Mouse (Mus musculus) gastrocnemius, postnatal 25 days (tissue): Measurements from ENCODE around the gene Ppef1. TPM values are rescaled to one million over a fixed set of nuclear protein-coding genes. Genes with fewer than 3 reads are reported as not detected.
"Not testable (repeated sequence)": the region's sequence is repeated elsewhere in the genome, so short reads cannot be mapped to it uniquely, and the experiment has no call there.

Experiments
- DNase-seq: peaks from one replicate; pipeline ENCODE4 v3.0.0; 2022
- long read RNA-seq, 2 experiments: library from polyadenylated mRNA; stranded (forward); transcript quantifications; one replicate each; pipeline ENCODE4 v2.0.0; 2021
- total RNA-seq, 2 experiments: library from RNA; stranded (reverse); gene quantifications; 1 replicate in 1 of 2; 2 replicates in 1 of 2; pipeline ENCODE4 v1.2.3; 2021

Gene Ppef1
- not detected for total RNA-seq
- long read RNA-seq, experiment 1 = 0 reads
- long read RNA-seq, experiment 2, partial matches to known transcripts = 0 of 1 reads
- long read RNA-seq, experiment 2, other reads (novel, unspliced or antisense) = 1 of 1 reads

DNA sequence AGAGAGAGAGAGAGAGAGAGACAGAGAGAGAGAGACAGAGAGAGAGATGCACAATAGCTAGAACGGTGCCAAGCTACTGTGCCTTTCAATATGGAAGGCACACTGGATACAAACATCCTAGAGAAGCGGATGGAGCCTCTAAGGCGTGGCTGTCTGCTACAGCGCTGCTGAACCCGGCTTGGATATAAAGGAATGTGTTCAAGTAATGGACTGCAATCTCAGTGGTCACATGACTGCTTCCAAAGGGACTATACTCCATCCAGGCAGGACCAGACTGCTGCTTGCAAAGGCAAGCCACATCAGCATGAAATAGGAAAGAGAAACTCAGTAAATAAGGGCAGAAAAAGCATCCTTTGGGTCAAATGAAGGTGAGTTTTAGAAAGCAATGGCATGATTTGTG is at the start of gene Ppef1:
TSS of gene Ppef1 (minus strand) at position 116 of the 400 bp plus-strand sequence.
- DNase-seq = no peak

DNA sequence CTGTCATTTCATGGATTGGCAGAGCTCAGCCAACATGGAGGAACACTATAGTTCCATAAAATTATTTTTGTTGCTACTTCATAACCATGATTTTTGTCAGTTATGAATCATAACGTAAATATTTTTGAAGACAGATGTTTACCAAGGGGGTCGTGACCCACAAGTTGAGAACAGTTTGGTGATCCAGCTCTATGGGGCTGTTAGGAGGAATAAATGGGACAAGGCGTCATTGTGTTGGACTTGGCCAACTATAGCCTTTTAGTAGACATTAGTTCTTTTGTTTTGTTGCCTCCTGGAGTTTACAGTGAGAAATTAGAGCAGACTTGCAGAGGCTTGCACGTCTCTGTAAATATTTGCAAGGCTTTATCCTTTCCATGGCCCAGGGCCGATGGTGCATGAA is 46.7 kb upstream of the Ppef1 start:
- DNase-seq = no peak

DNA sequence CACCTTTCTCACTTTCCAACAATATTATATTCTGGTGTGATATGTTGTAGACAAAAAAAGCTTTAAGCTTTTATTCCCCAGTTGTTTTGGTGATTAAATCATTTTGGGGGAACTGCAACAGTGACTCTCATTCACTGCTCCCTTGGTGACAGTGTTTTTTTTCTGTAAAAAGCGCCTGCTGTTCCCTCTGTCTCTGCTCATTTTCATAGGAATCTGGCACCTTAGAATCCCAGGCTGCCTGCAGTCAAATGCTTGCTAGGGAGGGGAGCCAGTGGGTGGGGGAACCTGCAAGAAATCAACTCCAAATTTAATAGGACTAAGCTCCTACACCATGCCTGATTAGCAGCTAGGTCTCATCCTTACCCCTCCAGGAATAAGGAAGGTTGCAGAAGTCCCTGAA is 37.5 kb upstream of the Ppef1 start:
- no peak for DNase-seq

DNA sequence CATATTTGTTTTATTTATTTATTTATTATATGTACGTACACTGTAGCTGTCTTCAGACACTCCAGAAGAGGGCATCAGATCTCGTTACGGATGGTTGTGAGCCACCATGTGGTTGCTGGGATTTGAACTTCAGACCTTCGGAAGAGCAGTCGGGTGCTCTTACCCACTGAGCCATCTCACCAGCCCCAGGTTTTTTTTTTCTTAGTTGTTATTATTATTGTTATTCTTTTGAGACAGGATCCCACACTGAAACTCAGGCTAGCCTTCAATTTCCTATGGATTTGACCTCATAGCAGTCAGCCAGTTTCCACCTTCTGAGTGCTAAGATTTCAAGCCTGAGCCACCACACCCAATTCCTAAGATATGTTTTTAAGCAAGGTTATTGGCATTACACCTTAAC is 34.1 kb upstream of the Ppef1 start:
- DNase-seq = not testable (repeated sequence)

- DNase-seq = no peak
Observed at GRCm38 (mm10) chrX:160767713-160768112, 32.1 kb upstream of the Ppef1 start, which contains the start of gene Rs1. TSS of gene Rs1 (plus strand) at chrX:160768013.

- no peak for DNase-seq
Observed at GRCm38 (mm10) chrX:160766233-160766616, 30.7 kb upstream of the Ppef1 start.

DNA sequence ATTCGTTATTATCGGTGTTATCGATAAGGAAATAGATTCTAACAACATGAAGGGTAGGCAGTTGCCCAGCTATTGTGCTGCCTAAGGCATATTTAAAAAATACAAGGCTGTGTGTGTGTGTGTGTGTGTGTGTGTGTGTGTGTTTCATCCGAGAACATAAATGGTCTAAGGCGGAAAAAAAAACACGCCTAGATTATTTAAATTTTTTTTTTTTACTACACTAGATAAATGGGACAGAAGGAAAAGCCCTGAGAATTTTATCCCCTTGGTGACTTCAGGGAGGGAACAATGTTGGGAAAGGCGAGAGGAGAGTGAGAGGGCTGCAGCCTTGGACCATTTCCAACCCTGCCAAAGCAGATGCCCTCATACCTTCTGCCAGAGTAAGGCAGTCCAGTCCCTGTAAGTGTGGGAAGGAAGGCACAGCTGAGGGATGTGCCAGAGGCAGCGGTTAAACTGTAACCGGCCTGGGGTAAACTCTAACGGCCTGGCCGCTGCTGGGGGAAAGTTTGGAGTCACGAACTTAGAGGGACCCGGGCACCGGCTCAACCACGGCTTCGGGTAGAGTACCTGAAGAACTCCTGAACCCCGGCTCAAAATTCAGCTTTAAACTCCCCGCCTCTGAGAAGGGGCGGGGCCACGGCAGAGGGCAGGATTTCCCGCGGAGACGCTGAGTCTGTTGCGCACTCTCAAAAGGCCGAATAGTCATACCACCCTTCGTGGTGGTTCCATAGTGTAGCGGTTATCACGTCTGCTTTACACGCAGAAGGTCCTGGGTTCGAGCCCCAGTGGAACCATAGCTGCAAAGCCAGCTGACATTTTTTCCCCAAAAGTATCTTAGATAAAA is 30.0 kb upstream of the Ppef1 start:
- peak; percentile 75 for DNase-seq

- no peak for DNase-seq
Observed at GRCm38 (mm10) chrX:160750808-160751207, 15.2 kb upstream of the Ppef1 start.

GRCm38 (mm10) chrX:160748653-160749052 is 13.1 kb upstream of the Ppef1 start:
- DNase-seq = no peak

- no peak for DNase-seq
Observed at GRCm38 (mm10) chrX:160745399-160745798, 9.8 kb upstream of the Ppef1 start.

- no peak for DNase-seq
Observed at GRCm38 (mm10) chrX:160699171-160699570, 36.4 kb downstream of the Ppef1 start.

DNA sequence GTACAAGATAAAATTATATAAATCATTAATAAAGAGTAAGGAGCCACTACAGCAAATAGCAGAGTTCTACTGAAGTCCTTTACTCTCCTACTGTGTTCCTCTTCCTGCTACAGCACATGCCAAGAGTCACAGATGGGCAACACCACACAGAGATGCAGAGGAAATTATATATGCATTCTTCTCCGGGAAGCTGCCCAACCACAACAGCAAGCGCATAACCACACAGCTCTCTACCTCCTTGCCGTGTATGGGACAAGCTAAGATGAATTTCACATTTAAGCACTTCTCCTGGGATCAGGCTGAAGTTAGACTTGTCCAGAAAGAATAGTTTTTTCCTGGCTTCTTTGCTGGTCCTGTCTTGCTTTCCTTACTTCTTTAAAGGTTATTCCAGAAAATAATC is 44.0 kb downstream of the Ppef1 start:
- DNase-seq = no peak

DNA sequence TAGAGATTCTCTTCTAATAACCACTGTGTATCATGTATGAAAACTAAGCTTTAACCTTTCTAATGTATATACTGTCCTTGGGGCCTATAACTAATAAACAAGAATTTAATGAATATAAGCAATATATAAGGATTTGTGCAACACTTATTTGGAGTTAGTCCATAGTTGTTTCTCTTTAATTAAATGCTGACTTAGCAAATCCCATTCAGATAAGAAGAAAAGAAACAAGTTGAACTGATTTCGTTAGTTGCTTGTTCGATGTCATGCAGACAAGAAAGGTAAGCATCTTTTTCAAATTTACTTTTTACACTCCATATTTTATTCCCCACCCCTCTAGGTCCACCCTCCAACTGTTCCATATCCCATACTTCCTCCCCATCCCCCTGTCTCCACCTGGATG is 45.5 kb downstream of the Ppef1 start:
- DNase-seq = no peak

DNA sequence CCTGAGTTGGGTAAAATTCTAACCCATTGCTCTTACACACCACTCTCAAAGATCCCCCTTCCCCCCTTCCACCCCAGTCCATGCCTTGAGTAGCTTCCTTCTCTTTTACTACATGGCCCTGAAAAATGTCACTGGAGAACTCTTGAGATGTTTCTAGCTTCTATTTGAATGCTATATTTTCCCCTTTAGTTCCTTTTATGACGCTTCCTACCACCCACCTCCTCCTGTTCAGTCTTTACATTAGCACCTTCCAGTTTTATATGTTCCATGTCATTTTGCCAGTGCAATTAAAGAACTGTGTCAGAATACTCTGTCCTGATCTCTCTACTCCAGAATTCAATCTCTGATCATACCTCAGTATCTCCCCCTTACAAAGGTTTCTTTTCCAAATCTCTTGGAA is 65.6 kb downstream of the Ppef1 start:
- DNase-seq = no peak

DNA sequence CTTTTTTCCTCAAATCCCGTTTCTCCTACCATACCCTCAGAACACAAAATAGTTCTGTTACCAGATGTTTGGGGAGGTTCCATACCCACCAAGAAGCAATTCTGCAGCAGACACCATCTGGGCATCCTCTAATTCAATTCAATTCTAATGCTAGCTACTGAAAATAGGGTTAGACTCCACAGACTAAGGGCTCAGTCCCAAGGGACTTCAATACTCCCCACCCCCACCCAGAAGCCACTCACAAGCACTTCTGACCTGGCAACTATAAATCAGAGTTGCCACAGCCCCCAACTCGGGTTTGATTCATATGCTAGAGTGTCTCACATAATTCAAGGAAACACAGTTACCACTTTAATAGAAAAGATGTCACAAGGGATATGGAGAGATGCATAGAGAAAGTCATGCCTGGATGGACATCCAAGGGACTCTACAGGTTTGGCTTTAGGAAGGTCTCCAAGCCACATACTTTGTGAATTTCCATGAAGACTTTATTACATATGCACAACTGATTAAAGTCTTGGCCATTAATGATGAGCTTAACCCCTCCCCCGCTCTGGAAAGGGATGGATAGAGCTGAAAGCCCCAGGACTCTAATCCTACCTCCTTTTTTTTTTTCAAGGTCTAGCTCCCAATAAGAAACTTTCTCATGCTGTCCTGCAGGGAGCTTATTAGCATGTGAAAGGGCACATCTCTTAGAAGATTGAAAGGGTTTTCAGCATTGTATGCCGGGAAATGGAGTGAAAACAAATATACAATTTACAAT is 124.5 kb downstream of the Ppef1 start:
- no peak for DNase-seq

DNA sequence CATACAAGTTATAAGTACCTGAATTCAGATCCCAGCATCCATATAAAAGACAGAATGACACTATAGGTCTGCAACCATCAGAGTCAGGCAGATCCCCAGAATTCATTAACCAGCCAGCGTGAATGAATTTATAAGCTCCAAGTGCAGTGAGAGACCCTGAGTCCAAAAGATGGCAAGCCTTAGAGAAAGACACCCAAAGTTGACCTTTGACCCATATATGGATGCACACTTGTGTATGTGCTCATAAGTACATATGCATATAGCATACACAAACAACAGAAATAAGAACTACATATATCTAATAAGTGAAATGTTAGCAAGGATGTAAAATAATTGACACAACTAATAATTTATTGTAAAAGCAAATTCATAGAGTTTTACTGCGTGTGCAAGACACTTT is 125.1 kb downstream of the Ppef1 start:
- no peak for DNase-seq

DNA sequence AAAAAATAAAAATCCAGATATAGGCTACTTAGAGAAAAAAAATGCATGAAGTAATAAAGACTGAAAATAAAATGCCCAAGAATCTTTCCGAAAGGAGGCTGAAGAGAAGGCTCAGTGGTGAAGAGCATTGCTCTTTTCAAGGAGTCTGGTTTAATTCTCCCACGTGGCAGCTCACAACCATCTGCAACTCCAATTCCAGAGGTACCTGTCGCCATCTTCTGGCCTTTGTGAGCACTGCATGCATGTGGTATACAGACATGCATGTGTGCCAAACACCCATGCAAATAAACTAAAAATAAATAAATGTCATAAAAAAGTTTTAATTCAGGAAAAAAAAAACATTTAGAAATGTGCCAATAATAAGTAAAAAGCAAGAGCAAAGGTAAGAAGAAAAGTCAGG is 125.7 kb downstream of the Ppef1 start:
- no peak for DNase-seq

DNA sequence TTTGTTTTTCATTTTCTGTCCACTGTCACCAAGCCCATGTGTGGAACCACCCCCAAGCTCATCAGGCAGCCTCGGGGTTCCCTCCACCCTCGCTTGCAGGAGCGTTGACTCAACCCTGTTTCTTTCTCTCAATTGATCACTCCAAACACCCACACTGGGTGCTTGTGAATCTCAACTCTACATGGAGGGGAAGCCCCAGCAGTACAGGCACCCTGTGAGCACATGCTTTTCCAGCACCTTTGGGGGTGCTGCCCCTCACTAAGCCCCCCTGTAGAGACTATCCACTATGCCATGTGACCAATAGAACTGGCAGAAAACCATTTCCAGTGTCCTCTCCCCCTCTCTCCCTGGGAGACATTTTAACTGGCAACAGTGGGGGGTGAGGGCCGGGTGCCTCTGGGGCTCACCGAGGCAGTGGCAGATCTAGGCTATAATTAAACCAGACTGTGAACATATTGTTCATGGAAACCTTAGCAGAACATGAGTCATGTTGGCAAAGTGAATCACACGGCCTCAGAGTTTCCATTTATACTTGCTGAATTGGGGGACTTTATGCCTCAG is 131.5 kb downstream of the Ppef1 start:
- DNase-seq = no peak

DNA sequence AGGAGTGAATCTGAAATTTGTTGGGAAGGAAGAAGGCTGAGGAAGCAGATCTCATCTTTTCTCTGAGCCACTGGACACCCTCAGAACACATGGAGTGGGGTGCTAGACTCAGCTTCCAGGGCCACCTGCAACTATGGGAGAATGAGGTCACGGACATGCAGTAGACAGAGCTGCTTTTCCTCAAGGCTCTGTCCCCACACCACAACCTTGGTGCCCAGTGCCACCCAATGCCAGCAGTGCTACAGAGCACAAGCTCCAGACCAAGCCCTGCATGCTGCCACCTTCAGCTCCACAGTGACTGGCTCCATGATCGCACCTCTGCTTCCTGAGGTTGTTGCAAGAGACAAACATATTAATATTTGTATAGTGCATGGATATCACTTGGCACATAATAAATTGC is 132.2 kb downstream of the Ppef1 start:
- DNase-seq = no peak

GRCm38 (mm10) chrX:160602770-160603169 is 132.8 kb downstream of the Ppef1 start:
- DNase-seq = no peak

- no peak for DNase-seq
Observed at GRCm38 (mm10) chrX:160601053-160601452, 134.5 kb downstream of the Ppef1 start.

GRCm38 (mm10) chrX:160598562-160599458 is 136.8 kb downstream of the Ppef1 start:
- DNase-seq = peak; percentile 34
